Mouse (Mus musculus) heart, embryonic 12.5 days (tissue): ENCODE data around the gene Lasp1. TPM values are rescaled to one million over a fixed set of nuclear protein-coding genes. Genes with fewer than 3 reads are reported as not detected.

ENCODE experiments used
- ATAC-seq: fragments of 200-750 bp; cut with Nextera tagmentation; 2 replicates; pipeline ENCODE4 v1.8.0; 2017; ENCODE audit warnings: moderate TSS enrichment, moderate library complexity; ENCODE audit not compliant: insufficient number of reproducible peaks, low FRiP score
- H3K27ac ChIP-seq: fragments of 300-500 bp; sonication (generic); 2 replicates; pipeline ENCODE4 v1.5.1; 2016; ENCODE audit warnings: mild to moderate bottlenecking, moderate library complexity; ENCODE audit not compliant: poor library complexity, severe bottlenecking
- H3K27me3 ChIP-seq: fragments of 300-500 bp; sonication (generic); replicated peaks from 2 replicates; pipeline ENCODE4 v1.6.1; 2016; ENCODE audit warnings: mild to moderate bottlenecking, moderate library complexity
- H3K36me3 ChIP-seq: fragments of 300-500 bp; sonication (generic); 2 replicates; pipeline ENCODE4 v1.6.1; 2016; ENCODE audit warnings: mild to moderate bottlenecking, moderate library complexity
- H3K4me1 ChIP-seq: fragments of 300-500 bp; sonication (generic); replicated peaks from 2 replicates; pipeline ENCODE4 v1.6.1; 2016; ENCODE audit warnings: mild to moderate bottlenecking
- H3K4me2 ChIP-seq: fragments of 300-500 bp; sonication (generic); 2 replicates; pipeline ENCODE4 v1.6.1; 2016; ENCODE audit warnings: mild to moderate bottlenecking, moderate library complexity
- H3K4me3 ChIP-seq: fragments of 300-500 bp; sonication (generic); 2 replicates; pipeline ENCODE4 v1.5.1; 2016; ENCODE audit warnings: mild to moderate bottlenecking
- H3K9ac ChIP-seq: fragments of 300-500 bp; sonication (generic); 2 replicates; pipeline ENCODE4 v1.6.1; 2016; ENCODE audit warnings: mild to moderate bottlenecking, moderate library complexity
- H3K9me3 ChIP-seq: fragments of 300-500 bp; sonication (generic); replicated peaks from 2 replicates; pipeline ENCODE4 v1.6.1; 2016; ENCODE audit warnings: mild to moderate bottlenecking, moderate library complexity
- WGBS: fragments of 180-500 bp; shearing (Covaris S2); methylation state at CpG from one replicate; pipeline ENCODE4 v1.1.7; 2016; 5-methylcytosine and 5-hydroxymethylcytosine counted together
- polyA plus RNA-seq: library from polyadenylated mRNA; unstranded; fragments of >200 nt; fragmentation: Nextera tagmentation; extraction: Ambion mirVana; gene quantifications from 2 replicates; pipeline ENCODE4 v1.2.1, GENCODE M21; 2016

Gene Lasp1
- 46.9 and 49.5 TPM in 2 replicates for polyA plus RNA-seq

DNA sequence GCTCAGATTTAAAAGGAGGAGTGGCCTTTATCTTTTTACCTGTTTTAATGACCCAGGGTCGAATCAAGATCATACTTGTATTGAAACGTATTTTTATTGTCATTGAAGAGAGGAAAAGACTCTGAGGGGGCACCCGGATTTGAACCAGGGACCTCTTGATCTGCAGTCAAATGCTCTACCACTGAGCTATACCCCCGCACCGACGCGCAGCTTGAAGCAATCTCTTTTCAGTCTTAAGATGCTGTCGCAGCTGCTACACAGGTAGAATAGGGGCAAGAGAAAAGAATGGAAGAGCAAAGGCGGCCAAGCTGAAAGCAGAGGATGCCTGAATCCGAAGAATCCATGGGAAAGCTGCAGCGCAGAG lies at the start of gene Lasp1:
TSS of gene Lasp1 (plus strand) at position 219 of the 364 bp plus-strand sequence.
- Histone ChIP-seq H3K4me2 (peak within 1 kb of the TSS; percentile 78), H3K9me3 (no peaks in the 10 kb centered on the region), H3K4me3 (peak within 1 kb of the TSS; percentile 71), H3K9ac (peak within 1 kb of the TSS; percentile 87), H3K4me1 (peaks cover 23% of the 10 kb centered on the region), H3K27me3 (no peaks in the 10 kb centered on the region), H3K27ac (peak within 1 kb of the TSS; percentile 81), H3K36me3 (0 out of 2 replicates have a peak, but pooled peaks cover 2% of the 10 kb centered on the region)
- ATAC-seq, result peak; percentile 52
- under 1% methylated on average over 11 of the region's 11 CpGs for WGBS

DNA sequence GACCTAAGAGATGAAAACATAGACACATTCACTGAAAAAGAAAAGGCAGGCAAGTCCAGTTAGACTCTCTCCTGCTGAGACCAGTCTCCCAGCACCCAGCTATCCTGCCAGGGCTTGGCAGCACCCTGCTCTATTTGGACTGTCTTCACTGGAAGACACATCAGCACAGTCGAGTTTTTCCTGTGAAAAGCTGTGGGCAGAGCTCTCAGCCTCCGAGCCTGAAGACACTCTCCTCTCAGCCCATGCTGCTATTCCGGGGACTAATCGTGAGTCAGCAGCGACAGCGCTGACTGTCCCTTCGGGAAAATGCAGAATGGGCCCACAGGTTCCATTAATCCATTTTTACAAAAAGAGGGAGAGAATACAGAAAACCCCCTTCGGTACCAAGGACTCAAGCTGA lies 45.5 kb upstream of the Lasp1 start:
- no peak for ATAC-seq
- H3K27me3 ChIP-seq, result no peaks in the 10 kb centered on the region
- WGBS, result 93% methylated on average over 8 of the region's 8 CpGs
- no peak overlapping the region for H3K9ac ChIP-seq
- H3K36me3 ChIP-seq, result peaks cover 86% of the 10 kb centered on the region
- no peak overlapping the region for H3K4me2 ChIP-seq
- H3K4me3 ChIP-seq, result no peak overlapping the region
- no peak overlapping the region for H3K27ac ChIP-seq
- 0 out of 2 replicates have a peak, but pooled peaks cover 4% of the 10 kb centered on the region for H3K9me3 ChIP-seq
- H3K4me1 ChIP-seq, result no peaks in the 10 kb centered on the region

- Histone ChIP-seq H3K4me2 (no peak overlapping the region), H3K4me1 (0 out of 2 replicates have a peak, but pooled peaks cover 4% of the 10 kb centered on the region), H3K27me3 (no peaks in the 10 kb centered on the region), H3K9ac (no peak overlapping the region), H3K4me3 (no peak overlapping the region), H3K9me3 (no peaks in the 10 kb centered on the region), H3K36me3 (peaks cover 87% of the 10 kb centered on the region), H3K27ac (no peak overlapping the region)
- 90% methylated on average over 1 of the region's 1 CpGs for WGBS
- no peak for ATAC-seq
These were observed 40.7 kb upstream of the Lasp1 start for GRCm38 (mm10) chr11:97758125-97758524.

- Histone ChIP-seq H3K4me3 (no peak overlapping the region), H3K9ac (no peak overlapping the region), H3K4me1 (0 out of 2 replicates have a peak, but pooled peaks cover 4% of the 10 kb centered on the region), H3K36me3 (peaks cover 85% of the 10 kb centered on the region), H3K4me2 (no peak overlapping the region), H3K27me3 (no peaks in the 10 kb centered on the region), H3K9me3 (no peaks in the 10 kb centered on the region), H3K27ac (no peak overlapping the region)
- ATAC-seq, result no peak
- WGBS, result 66% methylated on average over 6 of the region's 6 CpGs
These were observed 39.9 kb upstream of the Lasp1 start for GRCm38 (mm10) chr11:97758942-97759341.

DNA sequence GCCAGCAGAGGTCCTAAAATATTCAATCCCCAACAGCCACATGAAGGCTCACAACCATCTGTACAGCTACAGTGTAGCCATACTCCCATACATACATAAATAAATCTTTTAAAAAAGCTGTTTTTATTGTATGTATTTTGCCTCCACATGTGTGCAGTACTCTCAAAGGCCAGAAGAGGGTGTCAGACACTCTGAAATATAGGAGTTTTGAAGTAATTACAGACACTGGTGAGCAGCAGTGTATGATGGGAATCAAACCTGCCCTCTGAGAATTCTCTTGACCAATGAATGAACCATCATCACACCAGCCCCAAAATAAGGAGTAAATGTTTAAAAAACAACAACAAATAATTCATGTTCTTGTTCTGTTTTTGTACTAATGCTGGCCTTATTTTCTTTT lies 37.2 kb upstream of the Lasp1 start:
- no peak overlapping the region for H3K4me3 ChIP-seq
- H3K9me3 ChIP-seq, result no peaks in the 10 kb centered on the region
- no peak overlapping the region for H3K9ac ChIP-seq
- H3K4me2 ChIP-seq, result no peak overlapping the region
- H3K27me3 ChIP-seq, result no peaks in the 10 kb centered on the region
- no peak for ATAC-seq
- H3K27ac ChIP-seq, result no peak overlapping the region
- H3K4me1 ChIP-seq, result peaks cover 21% of the 10 kb centered on the region
- peaks cover 74% of the 10 kb centered on the region for H3K36me3 ChIP-seq

DNA sequence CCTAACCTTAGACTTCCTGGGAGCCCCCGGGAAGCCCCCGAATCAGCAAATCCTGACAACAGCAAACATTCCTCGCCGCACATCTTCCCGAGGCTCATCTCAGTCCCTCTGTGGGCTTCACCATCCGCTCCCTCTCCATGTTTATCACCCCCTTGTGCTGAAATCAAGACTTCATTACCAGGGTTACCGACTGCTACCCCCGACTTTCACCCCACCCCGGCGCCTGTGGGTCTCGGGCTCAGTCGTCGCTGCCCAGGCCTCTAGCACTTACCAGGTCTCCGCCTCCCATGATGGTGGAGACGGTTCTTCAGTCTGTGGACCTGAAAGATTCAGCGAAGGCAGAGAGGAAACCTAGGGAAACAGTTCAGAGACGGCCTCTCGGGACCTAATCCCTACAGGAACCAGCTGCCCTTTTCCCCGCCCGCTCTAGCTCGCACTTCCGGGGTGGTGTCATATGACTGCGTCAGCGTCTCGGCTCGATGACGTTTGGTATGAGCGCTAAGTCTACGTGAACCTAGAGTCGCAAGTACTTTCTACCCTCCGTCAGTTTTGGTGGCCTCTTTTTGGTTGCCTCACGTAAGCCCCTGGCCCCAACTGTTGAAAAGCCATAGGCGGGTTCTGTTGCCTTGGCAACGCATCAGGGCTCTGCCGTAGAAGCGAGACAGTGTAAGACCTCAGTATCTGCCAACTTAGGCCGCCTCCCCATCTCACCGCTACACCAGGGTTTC lies 32.5 kb upstream of the Lasp1 start, which contains the start of gene Cwc25:
TSS of gene Cwc25 (minus strand) at position 403 of the 728 bp plus-strand sequence.
- WGBS, result under 1% methylated on average over 38 of the region's 38 CpGs
- Histone ChIP-seq H3K4me1 (peaks cover 17% of the 10 kb centered on the region), H3K4me2 (peak within 1 kb of the TSS; percentile 85), H3K27me3 (no peaks in the 10 kb centered on the region), H3K9me3 (no peaks in the 10 kb centered on the region), H3K4me3 (peak within 1 kb of the TSS; percentile 85), H3K27ac (peak within 1 kb of the TSS; percentile 82), H3K36me3 (peaks cover 31% of the 10 kb centered on the region), H3K9ac (peak within 1 kb of the TSS; percentile 88)
- ATAC-seq, result peak; percentile 93

DNA sequence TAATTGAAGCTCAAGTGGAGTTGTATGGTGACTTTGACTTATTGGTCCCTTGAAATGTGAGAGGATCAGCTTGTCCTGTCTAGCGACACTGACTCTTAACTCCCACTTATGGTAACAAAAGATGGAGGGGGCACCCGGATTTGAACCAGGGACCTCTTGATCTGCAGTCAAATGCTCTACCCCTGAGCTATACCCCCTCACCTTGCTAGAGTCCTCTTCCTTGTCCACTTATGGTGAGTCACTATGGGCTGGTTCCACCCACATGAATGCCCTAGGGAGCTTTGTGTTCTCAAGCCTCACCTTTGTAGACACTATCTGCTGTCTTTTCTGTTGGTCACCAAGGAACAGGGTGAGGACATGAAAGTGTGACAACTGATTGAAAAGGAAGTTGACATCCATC lies 29.1 kb upstream of the Lasp1 start:
- no peaks in the 10 kb centered on the region for H3K36me3 ChIP-seq
- peaks cover 12% of the 10 kb centered on the region for H3K4me1 ChIP-seq
- no peak overlapping the region for H3K9ac ChIP-seq
- no peaks in the 10 kb centered on the region for H3K27me3 ChIP-seq
- no peak for ATAC-seq
- H3K27ac ChIP-seq, result no peak overlapping the region
- WGBS, result 34% methylated on average over 2 of the region's 2 CpGs
- H3K9me3 ChIP-seq, result no peaks in the 10 kb centered on the region
- no peak overlapping the region for H3K4me3 ChIP-seq
- H3K4me2 ChIP-seq, result no peak overlapping the region

- Histone ChIP-seq H3K4me1 (no peaks in the 10 kb centered on the region), H3K4me3 (no peak overlapping the region), H3K9me3 (no peaks in the 10 kb centered on the region), H3K27ac (no peak overlapping the region), H3K36me3 (peaks cover 9% of the 10 kb centered on the region), H3K4me2 (no peak overlapping the region), H3K27me3 (no peaks in the 10 kb centered on the region), H3K9ac (no peak overlapping the region)
- ATAC-seq, result no peak
- WGBS, result 72% methylated on average over 14 of the region's 14 CpGs
These were observed 27.4 kb upstream of the Lasp1 start for GRCm38 (mm10) chr11:97771410-97771809.

DNA sequence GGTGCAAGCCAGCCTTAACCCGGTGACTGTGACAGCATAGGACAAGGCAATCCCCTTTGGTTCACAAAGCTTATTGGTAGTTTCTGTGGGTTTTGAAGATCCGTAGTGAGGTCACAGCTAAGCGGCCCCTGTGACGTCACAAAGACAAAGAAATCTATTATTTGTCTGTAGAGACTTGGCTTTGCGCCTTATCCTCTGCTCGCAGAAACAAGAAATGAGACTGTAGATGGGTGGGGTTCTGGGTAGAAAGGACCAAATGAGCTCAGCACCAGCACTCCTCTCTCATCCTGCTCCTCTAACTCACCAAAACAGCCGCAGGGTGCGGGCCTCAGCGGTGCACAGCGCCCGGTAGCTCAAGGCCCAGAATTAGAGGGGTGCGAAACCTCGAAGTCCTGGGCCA lies 23.6 kb upstream of the Lasp1 start:
- H3K9ac ChIP-seq, result no peak overlapping the region
- H3K4me3 ChIP-seq, result no peak overlapping the region
- 78% methylated on average over 13 of the region's 13 CpGs for WGBS
- H3K36me3 ChIP-seq, result peaks cover 45% of the 10 kb centered on the region
- no peak for ATAC-seq
- no peak overlapping the region for H3K4me2 ChIP-seq
- H3K27me3 ChIP-seq, result no peaks in the 10 kb centered on the region
- no peak overlapping the region for H3K27ac ChIP-seq
- H3K4me1 ChIP-seq, result peaks cover 9% of the 10 kb centered on the region
- no peaks in the 10 kb centered on the region for H3K9me3 ChIP-seq

DNA sequence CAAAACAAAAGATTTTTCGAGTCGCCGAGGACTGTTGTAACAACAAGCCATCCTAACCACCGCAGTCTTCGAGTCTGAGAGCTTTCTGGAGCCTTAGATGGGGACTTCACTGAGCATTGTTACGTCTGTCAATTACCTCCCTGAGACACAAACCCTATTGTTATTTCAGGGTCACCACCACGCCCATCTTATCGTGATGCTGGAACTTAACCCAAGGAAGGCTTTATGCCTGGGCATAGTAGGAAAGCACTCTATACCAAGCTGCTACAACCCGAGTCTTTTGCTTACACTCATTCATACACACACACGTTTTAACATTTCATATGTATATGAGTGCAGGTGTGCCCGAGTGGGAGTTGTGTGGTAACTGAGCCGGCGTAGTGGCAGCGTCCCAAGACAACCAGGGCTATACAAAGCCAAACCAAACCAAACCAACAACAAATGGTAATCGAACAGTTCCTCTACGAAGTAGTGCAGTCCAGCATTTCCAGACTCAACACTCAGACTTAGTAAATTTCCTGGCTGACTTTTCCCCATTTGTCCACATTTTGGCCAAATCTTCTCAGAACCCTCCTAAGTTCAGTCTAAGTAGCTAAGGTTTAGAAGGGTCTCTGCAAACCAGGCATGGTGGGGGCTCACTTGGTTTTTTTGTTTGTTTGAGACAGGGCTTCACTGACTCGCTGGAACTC lies 22.8 kb upstream of the Lasp1 start, which contains the start of gene 1700001P01Rik:
TSS of gene 1700001P01Rik (minus strand) at position 111 of the 689 bp plus-strand sequence.
- H3K27ac ChIP-seq, result no peak within 1 kb of the TSS
- WGBS, result 46% methylated on average over 17 of the region's 17 CpGs

GRCm38 (mm10) chr11:97776497-97777128 lies 22.2 kb upstream of the Lasp1 start:
- 60% methylated on average over 5 of the region's 5 CpGs for WGBS

More for the DNA sequence above, 22.8 kb upstream of the Lasp1 start, which contains the start of gene 1700001P01Rik:
- Histone ChIP-seq H3K36me3 (peaks cover 53% of the 10 kb centered on the region), H3K4me1 (peaks cover 17% of the 10 kb centered on the region), H3K9me3 (no peaks in the 10 kb centered on the region), H3K4me2 (no peak within 1 kb of the TSS), H3K9ac (no peak within 1 kb of the TSS), H3K4me3 (no peak within 1 kb of the TSS), H3K27me3 (no peaks in the 10 kb centered on the region)
- ATAC-seq, result no peak

More at GRCm38 (mm10) chr11:97776497-97777128, 22.2 kb upstream of the Lasp1 start:
- H3K9me3 ChIP-seq, result no peaks in the 10 kb centered on the region
- no peak overlapping the region for H3K9ac ChIP-seq
- ATAC-seq, result peak; percentile 29; the same call in 1 of the 2 replicates
- no peak overlapping the region for H3K4me3 ChIP-seq
- peaks cover 54% of the 10 kb centered on the region for H3K36me3 ChIP-seq
- H3K27me3 ChIP-seq, result no peaks in the 10 kb centered on the region
- no peak overlapping the region for H3K27ac ChIP-seq
- H3K4me1 ChIP-seq, result peaks cover 21% of the 10 kb centered on the region
- no peak overlapping the region for H3K4me2 ChIP-seq
